Mouse (Mus musculus) ZHBTc4 (cell line): ENCODE measurements at regions not wholly inside any gene's neighbourhood (a gene's known extent, or its start where the extent isn't known, plus 50 kb on each side); places are given as distances from the start of the nearest gene placed in this dataset.
A peak's percentile ranks its signal among the peaks of the same experiment; 100 is the strongest.

Experiments used
- DNase-seq: peaks from one replicate; pipeline ENCODE4 v3.0.0-alpha.2; 2011; ENCODE audit warnings: low read depth, low spot score

GRCm38 (mm10) chr13:97705926-97706325, 54.5 kb downstream of the Gm10260 start:
- DNase-seq, result no peak

- DNase-seq, result peak; percentile 53
These were observed 55.9 kb downstream of the Gm10260 start for GRCm38 (mm10) chr13:97704541-97704940.

- no peak for DNase-seq
These were observed 61.5 kb downstream of the Gm10260 start for GRCm38 (mm10) chr13:97698967-97699366.

- DNase-seq, result no peak
These were observed 62.1 kb downstream of the Gm10260 start for GRCm38 (mm10) chr13:97698317-97698716.

- no peak for DNase-seq
These were observed 63.2 kb downstream of the Gm10260 start for GRCm38 (mm10) chr13:97697262-97697661.

GRCm38 (mm10) chr13:97695022-97695421, 65.4 kb downstream of the Gm10260 start:
- no peak for DNase-seq

- no peak for DNase-seq
These were observed 66.0 kb downstream of the Gm10260 start for GRCm38 (mm10) chr13:97694356-97694990.

GRCm38 (mm10) chr13:97688310-97688886, 72.0 kb downstream of the Gm10260 start:
- no peak for DNase-seq

GRCm38 (mm10) chr13:97683836-97684235, 76.6 kb downstream of the Gm10260 start:
- no peak for DNase-seq

GRCm38 (mm10) chr13:97681228-97681987, 79.0 kb downstream of the Gm10260 start:
- DNase-seq, result no peak

GRCm38 (mm10) chr13:97680283-97680896, 80.0 kb downstream of the Gm10260 start:
- no peak for DNase-seq

GRCm38 (mm10) chr13:97678991-97679390, 81.4 kb downstream of the Gm10260 start:
- DNase-seq, result peak; percentile 51

- DNase-seq, result no peak
These were observed 83.8 kb downstream of the Gm10260 start for GRCm38 (mm10) chr13:97676536-97677048.

GRCm38 (mm10) chr13:97673107-97673506, 87.3 kb downstream of the Gm10260 start:
- no peak for DNase-seq

GRCm38 (mm10) chr13:97672038-97672675, 88.3 kb downstream of the Gm10260 start:
- DNase-seq, result no peak

GRCm38 (mm10) chr13:97669366-97669765, 91.1 kb downstream of the Gm10260 start:
- no peak for DNase-seq

GRCm38 (mm10) chr13:97668910-97669309, 91.5 kb downstream of the Gm10260 start:
- DNase-seq, result no peak

- no peak for DNase-seq
These were observed 93.1 kb downstream of the Gm10260 start for GRCm38 (mm10) chr13:97667313-97667712.

GRCm38 (mm10) chr13:97666761-97667160, 93.7 kb downstream of the Gm10260 start:
- no peak for DNase-seq

- no peak for DNase-seq
These were observed 95.2 kb downstream of the Gm10260 start for GRCm38 (mm10) chr13:97665226-97665625.

- DNase-seq, result no peak
These were observed 97.7 kb downstream of the Gm10260 start for GRCm38 (mm10) chr13:97662741-97663140.

GRCm38 (mm10) chr13:97656618-97657017, 103.8 kb downstream of the Gm10260 start:
- DNase-seq, result no peak
